Mouse (Mus musculus) thymus, adult 2 months (tissue): ENCODE measurements at regions not wholly inside any gene's neighbourhood (a gene's known extent, or its start where the extent isn't known, plus 50 kb on each side); places are given as distances from the start of the nearest gene placed in this dataset.
"Not testable (repeated sequence)": the region's sequence is repeated elsewhere in the genome, so short reads cannot be mapped to it uniquely, and the experiment has no call there.

Source experiments
- DNase-seq: peaks from one replicate; pipeline ENCODE4 v3.0.0; 2021
- H3K27ac ChIP-seq: fragments of 200-500 bp; 2 replicates; pipeline ENCODE4 v1.5.1; 2012; ENCODE audit warnings: low read length, control low read depth; ENCODE audit not compliant: control insufficient read depth, insufficient read depth
- H3K27me3 ChIP-seq: fragments of 200-500 bp; 2 replicates; pipeline ENCODE4 v1.6.1; 2012; ENCODE audit warnings: mild to moderate bottlenecking, low read length, moderate library complexity, mixed read lengths; ENCODE audit not compliant: control insufficient read depth, insufficient read depth
- H3K36me3 ChIP-seq: fragments of 200-500 bp; 2 replicates; pipeline ENCODE4 v1.6.1; 2012; ENCODE audit warnings: mild to moderate bottlenecking, low read length, moderate library complexity; ENCODE audit not compliant: control insufficient read depth, insufficient read depth
- H3K4me1 ChIP-seq: fragments of 200-500 bp; replicated peaks from 2 replicates; pipeline ENCODE4 v1.6.1; 2012; ENCODE audit warnings: low read length; ENCODE audit not compliant: control insufficient read depth, insufficient read depth
- H3K4me3 ChIP-seq: fragments of 200-500 bp; 2 replicates; pipeline ENCODE4 v1.5.1; 2012; ENCODE audit warnings: mild to moderate bottlenecking, low read length, control low read depth, moderate library complexity; ENCODE audit not compliant: control insufficient read depth, insufficient read depth
- CTCF ChIP-seq: fragments of 200-500 bp; IDR thresholded peaks from 2 replicates; pipeline ENCODE4 v1.5.1; 2012; ENCODE audit warnings: mild to moderate bottlenecking, control low read depth, low read length, moderate library complexity, borderline replicate concordance; ENCODE audit not compliant: control insufficient read depth, poor library complexity, insufficient read depth; ENCODE audit errors: extremely low read depth
- POLR2A ChIP-seq: fragments of 200-500 bp; IDR thresholded peaks from 2 replicates; pipeline ENCODE4 v1.6.1; 2012; ENCODE audit warnings: mild to moderate bottlenecking, low read length, control low read depth, moderate library complexity; ENCODE audit not compliant: control insufficient read depth, poor library complexity, insufficient read depth; ENCODE audit errors: extremely low read depth
- WGBS: fragments of 180-500 bp; shearing (Covaris S2); methylation state at CpG from one replicate; pipeline ENCODE4 v1.1.7; 2018; 5-methylcytosine and 5-hydroxymethylcytosine counted together

DNA sequence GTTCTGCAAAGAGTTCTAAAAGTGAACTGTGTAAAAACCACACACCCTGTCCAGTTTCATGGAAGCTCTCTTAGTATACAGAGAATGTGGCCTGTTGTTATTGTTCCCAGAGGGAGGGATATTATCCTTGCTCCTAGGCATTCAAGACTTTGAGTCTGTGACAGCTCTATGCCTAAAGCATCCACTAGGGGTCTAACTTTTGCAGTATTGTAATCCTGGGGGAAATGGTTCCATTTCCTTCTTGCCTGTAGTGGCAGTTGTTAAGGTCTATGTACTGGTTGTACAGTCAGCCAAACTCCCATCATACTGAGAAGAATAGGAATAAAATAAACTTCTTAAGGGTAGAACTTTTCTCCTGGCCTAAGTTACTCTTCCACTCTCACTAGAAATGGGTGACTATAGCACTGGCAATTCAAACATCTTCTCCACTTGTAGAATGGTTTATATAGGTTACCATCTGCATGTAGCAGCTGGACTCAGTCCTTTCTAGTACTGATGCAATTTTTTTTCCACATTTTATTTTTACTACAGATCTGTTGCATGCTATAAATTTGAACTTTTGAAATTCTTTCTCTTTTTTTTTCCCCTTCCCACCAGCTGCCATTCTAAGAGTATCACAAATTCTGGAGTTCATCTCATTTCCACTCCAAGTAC lies 51.4 kb upstream of the Dpt start:
- TF ChIP-seq POLR2A (no peak), CTCF (no peak)
- no peak overlapping the region for H3K4me3 ChIP-seq
- H3K4me1 ChIP-seq, result no peaks in the 10 kb centered on the region
- peak; percentile 11 for DNase-seq
- no peak overlapping the region for H3K27ac ChIP-seq
- H3K27me3 ChIP-seq, result no peaks in the 10 kb centered on the region
- H3K36me3 ChIP-seq, result no peaks in the 10 kb centered on the region

GRCm38 (mm10) chr1:164744499-164744898 lies 51.9 kb upstream of the Dpt start:
- H3K27ac ChIP-seq, result no peak overlapping the region
- no peak for TF ChIP-seq POLR2A
- no peak for TF ChIP-seq CTCF
- H3K27me3 ChIP-seq, result no peaks in the 10 kb centered on the region
- no peaks in the 10 kb centered on the region for H3K4me1 ChIP-seq
- no peak for DNase-seq
- no peaks in the 10 kb centered on the region for H3K36me3 ChIP-seq
- 84% methylated on average over 3 of the region's 3 CpGs for WGBS
- no peak overlapping the region for H3K4me3 ChIP-seq

- H3K27me3 ChIP-seq, DNase-seq, H3K4me1 ChIP-seq, H3K4me3 ChIP-seq, H3K36me3 ChIP-seq, H3K27ac ChIP-seq: not testable (repeated sequence)
- whole genome bisulfite sequencing, result 96% methylated on average over 8 of the region's 9 CpGs
Measured at GRCm38 (mm10) chr1:164742897-164743296, 53.5 kb upstream of the Dpt start.

DNA sequence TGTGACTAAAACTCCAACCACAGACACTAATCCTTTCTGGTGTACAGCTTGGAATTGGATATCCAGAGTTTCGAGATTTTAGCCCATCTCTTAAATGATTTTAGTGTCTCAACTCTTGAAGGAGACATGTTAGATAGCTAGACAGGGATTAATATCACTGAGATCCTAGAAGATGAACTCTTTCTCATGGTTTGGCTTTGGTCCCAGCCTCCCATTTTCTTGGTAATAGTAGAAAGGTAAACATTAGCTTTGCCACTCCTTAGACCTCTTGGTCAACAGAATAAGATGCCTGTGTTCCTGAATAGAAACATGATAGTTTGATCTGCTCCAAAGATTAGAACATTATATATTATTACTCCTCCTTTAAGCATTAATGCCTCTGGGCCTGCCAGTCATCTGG lies 60.8 kb upstream of the Dpt start:
- 90% methylated on average over 1 of the region's 1 CpGs for WGBS
- Histone ChIP-seq H3K27ac (no peak overlapping the region), H3K27me3 (no peaks in the 10 kb centered on the region), H3K36me3 (no peaks in the 10 kb centered on the region), H3K4me3 (no peak overlapping the region), H3K4me1 (no peaks in the 10 kb centered on the region)
- no peak for TF ChIP-seq POLR2A
- no peak for TF ChIP-seq CTCF
- no peak for DNase-seq

DNA sequence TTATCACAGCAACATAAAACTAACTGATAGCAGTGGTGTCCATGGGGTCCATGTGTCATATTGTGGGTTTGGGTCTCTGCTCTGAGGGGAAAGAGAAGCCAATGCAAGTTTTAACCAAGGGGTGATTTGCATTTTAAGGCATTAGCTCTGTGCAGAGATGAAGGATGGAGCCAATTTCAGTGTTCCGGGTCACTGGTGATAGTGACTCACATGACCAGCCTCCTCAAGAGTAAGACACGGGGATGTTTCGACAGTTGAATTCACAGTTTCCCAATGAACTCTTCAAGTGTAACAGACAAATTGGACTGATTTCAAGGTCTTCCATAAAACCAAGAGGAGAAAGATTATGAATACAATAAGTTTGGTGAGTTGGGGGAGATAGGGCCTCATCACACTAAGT lies 62.7 kb upstream of the Dpt start:
- 98% methylated on average over 3 of the region's 3 CpGs for WGBS
- Histone ChIP-seq H3K4me3 (no peak overlapping the region), H3K27ac (no peak overlapping the region), H3K36me3 (no peaks in the 10 kb centered on the region), H3K4me1 (no peaks in the 10 kb centered on the region), H3K27me3 (no peaks in the 10 kb centered on the region)
- no peak for DNase-seq
- TF ChIP-seq CTCF, result no peak
- no peak for TF ChIP-seq POLR2A

GRCm38 (mm10) chr1:164722054-164722453 lies 74.4 kb upstream of the Dpt start:
- H3K36me3 ChIP-seq, result no peaks in the 10 kb centered on the region
- H3K27ac ChIP-seq, result no peak overlapping the region
- WGBS, result 79% methylated on average over 1 of the region's 1 CpGs
- DNase-seq, result no peak
- TF ChIP-seq POLR2A (no peak), CTCF (no peak)
- no peaks in the 10 kb centered on the region for H3K4me1 ChIP-seq
- no peaks in the 10 kb centered on the region for H3K27me3 ChIP-seq
- H3K4me3 ChIP-seq, result no peak overlapping the region

DNA sequence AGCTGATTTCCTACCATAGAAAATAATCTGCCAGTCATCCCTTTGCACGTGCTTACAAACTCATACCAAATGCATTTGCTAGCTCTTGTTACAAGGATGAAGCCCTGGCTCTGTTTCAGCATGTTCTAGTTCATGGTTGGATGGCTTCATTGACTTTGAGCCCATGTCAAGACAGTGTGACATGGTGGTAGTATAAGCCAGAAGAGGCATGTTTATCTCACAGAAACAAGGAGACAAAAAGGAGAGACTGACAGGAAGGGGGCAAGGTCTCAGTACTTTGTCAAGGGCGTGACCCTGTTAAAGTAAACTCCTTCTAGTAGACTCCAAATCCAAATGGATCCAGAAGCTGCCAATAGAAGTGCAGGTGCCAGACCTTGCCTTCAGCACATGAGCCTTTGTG lies 81.5 kb upstream of the Dpt start:
- WGBS, result 88% methylated on average over 2 of the region's 2 CpGs
- no peak overlapping the region for H3K4me3 ChIP-seq
- no peaks in the 10 kb centered on the region for H3K4me1 ChIP-seq
- no peaks in the 10 kb centered on the region for H3K27me3 ChIP-seq
- H3K36me3 ChIP-seq, result no peaks in the 10 kb centered on the region
- H3K27ac ChIP-seq, result no peak overlapping the region
- TF ChIP-seq POLR2A, result no peak
- TF ChIP-seq CTCF, result no peak
- no peak for DNase-seq
